Mouse (Mus musculus) testis, adult 2 months (tissue): ENCODE data around the gene Npr3. TPM values are rescaled to one million over a fixed set of nuclear protein-coding genes. Genes with fewer than 3 reads are reported as not detected.
A peak's percentile ranks its signal among the peaks of the same experiment; 100 is the strongest.

ENCODE experiments used
- H3K27ac ChIP-seq: fragments of 200-500 bp; 2 replicates; pipeline ENCODE4 v1.5.1; 2012; ENCODE audit warnings: low read depth, low read length; ENCODE audit not compliant: control insufficient read depth, insufficient read depth
- H3K27me3 ChIP-seq: fragments of 200-500 bp; 2 replicates; pipeline ENCODE4 v1.6.1; 2012; ENCODE audit warnings: mild to moderate bottlenecking, low read length, moderate library complexity; ENCODE audit not compliant: control insufficient read depth, insufficient read depth
- H3K36me3 ChIP-seq: fragments of 200-500 bp; 2 replicates; pipeline ENCODE4 v1.6.1; 2012; ENCODE audit warnings: mild to moderate bottlenecking, low read length; ENCODE audit not compliant: control insufficient read depth, insufficient read depth
- H3K4me1 ChIP-seq: fragments of 200-500 bp; 2 replicates; pipeline ENCODE4 v1.6.1; 2012; ENCODE audit warnings: low read length; ENCODE audit not compliant: control insufficient read depth, insufficient read depth
- H3K4me3 ChIP-seq: fragments of 200-500 bp; 2 replicates; pipeline ENCODE4 v1.5.1; 2012; ENCODE audit warnings: low read depth, mild to moderate bottlenecking, low read length, moderate library complexity, mixed read lengths; ENCODE audit not compliant: control insufficient read depth
- CTCF ChIP-seq: fragments of 200-500 bp; IDR thresholded peaks from 2 replicates; pipeline ENCODE4 v1.5.1; 2012; ENCODE audit warnings: low read depth, mild to moderate bottlenecking, inconsistent platforms, low read length, moderate library complexity; ENCODE audit not compliant: control insufficient read depth, insufficient read depth, insufficient replicate concordance
- POLR2A ChIP-seq: fragments of 200-500 bp; IDR thresholded peaks from 2 replicates; pipeline ENCODE4 v1.6.1; 2012; ENCODE audit warnings: low read depth, mild to moderate bottlenecking, inconsistent platforms, low read length, moderate library complexity; ENCODE audit not compliant: control insufficient read depth
- polyA plus RNA-seq: library from polyadenylated mRNA; depleted of rRNA; stranded (reverse); fragments of >200 nt; gene quantifications from 2 replicates; pipeline ENCODE4 v1.2.3, GENCODE M21; 2012

The Npr3 gene
- polyA plus RNA-seq, 1 experiment, result 1.4 TPM

- Histone ChIP-seq H3K27me3 (no peaks in the 10 kb centered on the region; the same call in 1 of the 2 replicates), H3K4me1 (peaks cover 32% of the 10 kb centered on the region)
Measured at GRCm38 (mm10) chr15:11904043-11904847, 2.8 kb downstream of the Npr3 start.

DNA sequence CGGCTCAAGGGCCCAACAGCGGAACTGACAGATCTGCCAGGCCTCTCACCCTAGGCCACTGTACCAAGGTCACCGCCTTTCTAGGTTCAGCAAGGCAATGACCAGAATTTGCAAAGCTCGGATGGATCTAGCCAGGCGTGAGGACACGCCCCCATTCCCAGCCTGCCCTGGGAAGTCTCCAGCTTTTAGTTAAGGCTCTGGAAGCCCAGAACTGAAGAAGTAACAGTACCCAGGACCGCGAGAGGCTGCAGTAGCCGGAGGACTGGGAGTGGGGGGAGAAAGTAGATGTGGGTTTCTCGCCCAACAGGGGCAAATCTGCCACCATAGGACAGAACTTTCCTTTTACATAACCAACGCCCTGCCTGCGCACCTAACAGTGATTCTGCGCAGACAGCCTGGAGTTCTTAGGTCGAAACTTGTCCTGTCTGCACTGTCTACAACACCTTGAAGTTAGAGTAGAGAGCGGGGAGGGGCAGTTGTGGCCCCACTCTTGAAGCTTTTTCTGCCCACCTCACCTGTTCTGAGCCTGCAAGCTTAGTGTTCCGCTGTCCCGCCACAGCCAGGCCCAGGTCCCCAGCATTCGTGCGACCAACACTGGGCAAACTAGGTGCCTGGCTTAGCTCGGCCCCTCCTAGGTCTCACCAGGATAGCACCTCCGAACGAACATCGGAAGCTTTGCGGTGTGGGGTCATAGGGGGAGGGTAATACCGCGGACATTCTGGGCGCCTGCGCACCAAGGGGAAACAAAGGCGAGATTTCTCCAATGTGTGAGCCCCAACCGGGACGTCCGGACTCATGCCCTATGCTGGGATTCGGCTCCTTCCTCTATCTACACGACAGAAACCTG, 3.7 kb downstream of the Npr3 start:
- no peaks in the 10 kb centered on the region for H3K36me3 ChIP-seq
- TF ChIP-seq CTCF (no peak), POLR2A (no peak)
- H3K27me3 ChIP-seq, result no peaks in the 10 kb centered on the region; the same call in 1 of the 2 replicates
- no peak overlapping the region for H3K27ac ChIP-seq
- peaks cover 32% of the 10 kb centered on the region for H3K4me1 ChIP-seq
- H3K4me3 ChIP-seq, result peak overlapping the region; percentile 78

More at GRCm38 (mm10) chr15:11904043-11904847, 2.8 kb downstream of the Npr3 start:
- TF ChIP-seq CTCF, result no peak
- TF ChIP-seq POLR2A, result no peak
- Histone ChIP-seq H3K36me3 (no peaks in the 10 kb centered on the region), H3K4me3 (peak overlapping the region; percentile 78), H3K27ac (no peak overlapping the region)

- H3K27me3 ChIP-seq, result no peaks in the 10 kb centered on the region
- H3K4me3 ChIP-seq, result no peak overlapping the region
- no peaks in the 10 kb centered on the region for H3K36me3 ChIP-seq
- H3K27ac ChIP-seq, result no peak overlapping the region
- TF ChIP-seq CTCF (no peak), POLR2A (no peak)
- H3K4me1 ChIP-seq, result no peaks in the 10 kb centered on the region; the same call in 1 of the 2 replicates
Measured at GRCm38 (mm10) chr15:11897617-11898016, 9.5 kb downstream of the Npr3 start.

- Histone ChIP-seq H3K4me3 (no peak overlapping the region), H3K36me3 (no peaks in the 10 kb centered on the region), H3K4me1 (no peaks in the 10 kb centered on the region), H3K27ac (no peak overlapping the region), H3K27me3 (no peaks in the 10 kb centered on the region)
- TF ChIP-seq CTCF (no peak), POLR2A (no peak)
Measured at GRCm38 (mm10) chr15:11897162-11897561, 9.9 kb downstream of the Npr3 start.

DNA sequence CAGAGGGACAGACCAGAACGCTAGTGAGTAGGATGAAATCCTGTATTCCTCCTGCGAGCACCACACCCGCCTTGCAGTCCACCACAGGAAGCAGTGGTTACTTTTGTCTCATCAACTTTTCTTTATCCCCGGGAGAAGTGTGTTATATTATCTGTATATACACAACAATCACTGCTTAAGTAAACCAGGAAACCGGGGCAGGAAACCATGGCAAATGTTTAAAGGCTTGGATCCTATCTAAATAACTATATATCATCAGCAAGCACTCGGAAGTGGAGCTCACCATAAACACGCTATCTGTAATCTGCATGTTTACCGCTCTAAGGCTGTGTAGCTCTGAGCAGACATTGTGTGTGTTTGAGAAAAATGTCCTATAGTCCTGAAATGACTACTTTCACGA, 13.1 kb downstream of the Npr3 start:
- no peaks in the 10 kb centered on the region for H3K4me1 ChIP-seq
- no peaks in the 10 kb centered on the region for H3K27me3 ChIP-seq
- H3K36me3 ChIP-seq, result no peaks in the 10 kb centered on the region
- TF ChIP-seq POLR2A (no peak), CTCF (no peak)
- H3K4me3 ChIP-seq, result no peak overlapping the region
- H3K27ac ChIP-seq, result no peak overlapping the region

GRCm38 (mm10) chr15:11891395-11891794, 15.7 kb downstream of the Npr3 start:
- Histone ChIP-seq H3K4me3 (no peak overlapping the region), H3K27ac (no peak overlapping the region), H3K4me1 (no peaks in the 10 kb centered on the region), H3K36me3 (no peaks in the 10 kb centered on the region), H3K27me3 (no peaks in the 10 kb centered on the region)
- TF ChIP-seq CTCF, result peak; percentile 14; the same call in 1 of the 2 replicates
- no peak for TF ChIP-seq POLR2A
